Mouse (Mus musculus) myocyte (in vitro differentiated cells): ENCODE measurements around the gene Cst11.

ENCODE experiments used
- CEBPB ChIP-seq: IDR thresholded peaks from 2 replicates; pipeline ENCODE4 v1.6.1; 2011; ENCODE audit warnings: mild to moderate bottlenecking, moderate library complexity; ENCODE audit not compliant: poor library complexity, insufficient read depth, severe bottlenecking
- MAX ChIP-seq: IDR thresholded peaks from one replicate; pipeline ENCODE4 v1.6.1; 2011; ENCODE audit warnings: low read depth, mild to moderate bottlenecking, control low read depth
- MYOD1 ChIP-seq, 3 experiments: IDR thresholded peaks; one replicate each; pipeline ENCODE4 v1.6.1; 2011; ENCODE audit warnings: control low read depth in 2 of 3, low read depth in 2 of 3, mild to moderate bottlenecking in 2 of 3, moderate library complexity in 1 of 3; ENCODE audit not compliant: insufficient read length in 2 of 3, control insufficient read depth in 1 of 3
- POLR2A ChIP-seq: IDR thresholded peaks from one replicate; pipeline ENCODE4 v1.6.1; 2011; ENCODE audit warnings: low read depth, mild to moderate bottlenecking, control low read depth, moderate library complexity; ENCODE audit not compliant: insufficient read length
- TCF12 ChIP-seq: IDR thresholded peaks from one replicate; pipeline ENCODE4 v1.6.1; 2011; ENCODE audit warnings: mild to moderate bottlenecking, control low read depth; ENCODE audit not compliant: poor library complexity, insufficient read depth, severe bottlenecking
- TCF3 ChIP-seq: IDR thresholded peaks from one replicate; pipeline ENCODE4 v1.6.1; 2011; ENCODE audit warnings: low read depth, control low read depth; ENCODE audit not compliant: insufficient read length
- USF1 ChIP-seq: IDR thresholded peaks from one replicate; pipeline ENCODE4 v1.6.1; 2011; ENCODE audit warnings: low read depth, mild to moderate bottlenecking, control low read depth, moderate library complexity

GRCm38 (mm10) chr2:148801491-148801921 lies 30.2 kb upstream of the Cst11 start:
- TF ChIP-seq USF1 = no peak
- no peak for TF ChIP-seq POLR2A
- TF ChIP-seq MYOD1 (IDR thresholded peaks at IDR 0.05; ENCODE audit: control insufficient read depth in 1 of 3, insufficient read length in 2 of 3, low read depth in 2 of 3) = no peak
- no peak for TF ChIP-seq TCF12
- TF ChIP-seq CEBPB = no peak
- no peak for TF ChIP-seq TCF3
- no peak for TF ChIP-seq MAX
